Mouse (Mus musculus) lung, adult 2 months (tissue): ENCODE measurements around the gene Bace1. TPM values are rescaled to one million over a fixed set of nuclear protein-coding genes. Genes with fewer than 3 reads are reported as not detected.

Experiments
- DNase-seq: peaks from one replicate; pipeline ENCODE4 v3.0.0; 2022
- H3K4me1 ChIP-seq: fragments of 200-500 bp; 2 replicates; pipeline ENCODE4 v1.6.1; 2011; ENCODE audit warnings: low read length; ENCODE audit not compliant: control insufficient read depth, insufficient read depth
- H3K4me3 ChIP-seq: fragments of 200-500 bp; replicated peaks from 2 replicates; pipeline ENCODE3; 2011; ENCODE audit warnings: low read depth, mild to moderate bottlenecking, control low read depth, low read length; ENCODE audit errors: extremely low read depth
- CTCF ChIP-seq: fragments of 200-500 bp; IDR thresholded peaks from 2 replicates; pipeline ENCODE4 v1.5.1; 2011; ENCODE audit warnings: mild to moderate bottlenecking, low read length, control low read depth; ENCODE audit not compliant: insufficient read depth
- POLR2A ChIP-seq: fragments of 200-500 bp; IDR thresholded peaks from 2 replicates; pipeline ENCODE4 v1.6.1; 2011; ENCODE audit warnings: low read depth, mild to moderate bottlenecking, control low read depth, low read length, borderline replicate concordance; ENCODE audit errors: extremely low read depth
- WGBS: fragments of 180-500 bp; shearing (Covaris S2); methylation state at CpG from one replicate; pipeline ENCODE4 v1.1.7; 2018; 5-methylcytosine and 5-hydroxymethylcytosine counted together
- polyA plus RNA-seq: library from polyadenylated mRNA; depleted of rRNA; stranded (reverse); fragments of >200 nt; gene quantifications from 2 replicates; pipeline ENCODE4 v1.2.3, GENCODE M21; 2012

Gene Bace1
- polyA plus RNA-seq, 1 experiment, result 25.7 TPM

DNA sequence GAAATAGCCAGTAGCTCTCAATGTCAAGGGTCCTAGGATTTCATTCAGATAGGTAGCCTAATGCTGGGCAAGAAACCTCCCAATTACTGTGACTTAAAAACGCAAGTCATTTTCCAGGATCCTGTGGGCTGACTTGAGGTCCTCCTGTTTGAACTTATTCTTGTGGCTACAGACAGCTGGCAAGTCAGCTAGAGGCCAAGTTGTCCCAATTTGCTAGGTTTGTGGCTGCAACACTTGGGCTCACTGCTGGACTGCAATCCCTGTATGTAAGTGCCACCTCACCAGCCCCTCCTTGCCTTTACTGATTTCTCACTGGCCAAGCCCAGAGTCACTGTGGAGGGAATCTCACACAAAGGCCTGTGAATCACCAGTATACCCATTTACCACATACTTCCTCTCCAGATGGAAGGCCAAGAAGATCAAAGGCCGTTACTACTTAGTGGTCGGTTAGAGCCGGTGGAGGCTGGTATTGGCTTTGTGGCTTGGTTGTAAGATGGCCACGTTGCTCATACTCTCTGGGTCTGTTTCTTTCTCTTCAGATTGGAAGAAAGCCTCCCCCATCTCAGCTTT, 8.6 kb downstream of the Bace1 start:
- peaks cover 4% of the 10 kb centered on the region; the same call in 1 of the 2 replicates for H3K4me1 ChIP-seq
- DNase-seq, result no peak
- TF ChIP-seq CTCF (no peak), POLR2A (no peak)
- WGBS, result 72% methylated on average over 5 of the region's 5 CpGs
- H3K4me3 ChIP-seq, result no peak overlapping the region

DNA sequence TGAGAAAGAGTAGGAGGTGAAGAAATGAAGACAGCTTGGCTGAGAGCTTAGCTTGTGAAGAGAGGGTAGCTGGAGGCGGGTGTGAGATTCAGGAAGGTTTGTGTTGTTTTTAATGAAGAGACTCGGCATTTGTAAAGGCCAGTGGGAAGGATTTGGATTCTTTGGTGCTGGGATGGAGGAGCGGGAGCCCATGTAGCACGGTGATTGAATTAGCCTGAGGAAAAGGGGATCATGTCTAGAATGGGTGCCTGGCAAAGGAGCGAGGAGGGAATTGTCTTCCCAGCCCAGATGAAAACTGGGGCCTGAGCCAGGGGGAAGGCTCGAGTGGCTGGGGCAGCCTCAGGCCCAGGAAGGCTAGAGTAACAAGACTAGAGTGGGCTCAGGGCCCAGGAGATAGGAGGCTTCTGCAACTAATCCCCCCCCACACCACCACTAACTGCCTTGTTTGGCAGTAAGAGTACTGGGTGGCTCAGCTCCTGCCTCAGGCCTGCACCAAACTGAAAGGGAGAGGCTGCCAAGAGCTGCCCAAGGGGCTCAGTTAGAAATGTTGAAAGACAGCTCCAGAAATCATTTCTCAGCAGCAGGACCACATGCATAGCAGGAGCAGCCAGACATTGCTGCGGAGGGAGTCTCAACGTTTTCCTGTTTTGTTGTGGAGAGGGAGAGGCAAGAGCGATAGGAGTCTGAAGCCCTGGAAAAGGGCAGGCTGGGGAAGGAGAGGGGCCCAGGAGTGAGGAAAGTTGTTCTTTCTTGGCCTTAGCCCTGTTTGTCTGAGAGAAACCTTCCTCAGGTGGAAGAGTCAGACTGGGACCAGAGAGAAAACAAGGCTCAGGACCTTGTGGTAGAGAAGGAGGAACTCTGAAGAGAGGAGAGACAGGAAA, 11.4 kb downstream of the Bace1 start:
- TF ChIP-seq CTCF (no peak), POLR2A (no peak)
- no peak overlapping the region for H3K4me3 ChIP-seq
- 56% methylated on average over 9 of the region's 9 CpGs for WGBS
- peaks cover 4% of the 10 kb centered on the region; the same call in 1 of the 2 replicates for H3K4me1 ChIP-seq
- no peak for DNase-seq

DNA sequence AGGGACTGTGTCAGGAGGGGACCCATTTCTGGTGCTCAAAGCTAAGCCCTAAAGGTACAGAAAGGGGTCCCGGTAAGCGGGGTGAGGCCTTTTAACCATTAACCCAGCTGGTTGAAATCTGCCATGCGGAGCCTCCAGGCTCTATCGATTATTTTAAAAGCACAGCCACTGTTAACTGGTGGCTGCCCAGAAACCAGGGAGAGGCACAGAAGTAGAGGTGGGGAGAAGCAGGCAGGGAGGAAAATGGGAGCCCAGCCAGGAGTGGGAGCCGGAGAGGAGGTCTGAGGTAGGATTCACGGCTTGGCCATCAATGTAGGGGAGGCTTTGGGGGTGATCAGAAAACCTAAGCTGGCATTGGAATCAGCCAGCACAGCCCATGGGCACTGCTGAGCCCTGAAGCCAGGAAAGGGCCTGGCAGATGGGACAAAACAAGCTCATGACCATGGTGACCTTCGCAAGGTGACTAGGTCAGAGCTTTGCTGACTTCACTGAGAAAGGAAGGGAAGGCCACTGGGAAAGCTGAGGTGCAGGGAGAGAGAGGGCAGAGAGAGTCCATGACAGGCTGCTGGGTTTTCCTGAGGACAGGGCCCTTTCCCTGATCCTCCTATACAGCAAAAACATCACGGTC, 12.3 kb downstream of the Bace1 start:
- TF ChIP-seq CTCF (no peak), POLR2A (no peak)
- DNase-seq, result no peak
- no peak overlapping the region for H3K4me3 ChIP-seq
- H3K4me1 ChIP-seq, result peaks cover 4% of the 10 kb centered on the region; the same call in 1 of the 2 replicates
- whole genome bisulfite sequencing, result 73% methylated on average over 8 of the region's 8 CpGs

DNA sequence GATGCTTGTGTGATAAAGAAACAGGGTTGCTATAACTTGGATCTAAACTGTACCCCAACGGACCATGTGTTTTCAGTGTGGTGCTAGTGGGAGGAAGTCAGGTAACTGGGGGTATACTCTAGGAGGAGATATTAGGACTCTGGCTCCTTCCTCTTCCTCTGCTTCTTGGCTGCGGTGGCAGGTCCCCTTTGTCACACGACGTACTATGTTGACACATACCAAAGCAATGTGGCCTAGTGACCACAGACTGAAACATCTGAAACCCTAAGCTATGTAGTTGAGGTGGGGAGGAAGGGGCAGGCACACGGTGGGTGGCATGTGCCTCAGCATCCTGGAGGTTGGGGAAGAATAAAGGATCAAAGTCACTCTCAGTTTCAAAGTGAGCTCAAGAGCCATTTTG, 12.9 kb downstream of the Bace1 start:
- 29% methylated on average over 5 of the region's 5 CpGs for WGBS

DNA sequence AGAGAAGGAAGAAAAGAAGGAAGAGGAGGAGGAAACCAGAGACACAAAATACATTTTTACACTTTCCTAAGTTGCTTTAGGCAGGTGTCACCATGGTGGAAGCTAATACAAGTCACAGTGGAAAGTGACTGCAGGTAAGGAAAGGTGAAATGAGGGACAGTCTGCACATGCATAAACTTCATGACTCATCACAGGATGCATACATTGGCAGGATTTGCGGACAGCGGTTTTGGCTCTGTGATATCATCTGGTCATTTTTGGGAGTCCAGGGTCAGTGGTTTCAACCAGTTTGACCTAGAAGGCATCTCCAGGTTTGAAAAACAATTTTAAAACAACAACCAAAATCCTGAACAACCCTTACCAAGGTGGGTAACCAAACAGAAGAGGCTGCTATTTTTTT, 13.4 kb downstream of the Bace1 start:
- TF ChIP-seq POLR2A (no peak), CTCF (no peak)
- peaks cover 4% of the 10 kb centered on the region; the same call in 1 of the 2 replicates for H3K4me1 ChIP-seq
- WGBS, result 93% methylated on average over 2 of the region's 2 CpGs
- DNase-seq, result no peak
- no peak overlapping the region for H3K4me3 ChIP-seq

More for the DNA sequence above, 12.9 kb downstream of the Bace1 start:
- peaks cover 4% of the 10 kb centered on the region; the same call in 1 of the 2 replicates for H3K4me1 ChIP-seq
- TF ChIP-seq CTCF, result no peak
- no peak for TF ChIP-seq POLR2A
- DNase-seq, result no peak
- H3K4me3 ChIP-seq, result no peak overlapping the region

DNA sequence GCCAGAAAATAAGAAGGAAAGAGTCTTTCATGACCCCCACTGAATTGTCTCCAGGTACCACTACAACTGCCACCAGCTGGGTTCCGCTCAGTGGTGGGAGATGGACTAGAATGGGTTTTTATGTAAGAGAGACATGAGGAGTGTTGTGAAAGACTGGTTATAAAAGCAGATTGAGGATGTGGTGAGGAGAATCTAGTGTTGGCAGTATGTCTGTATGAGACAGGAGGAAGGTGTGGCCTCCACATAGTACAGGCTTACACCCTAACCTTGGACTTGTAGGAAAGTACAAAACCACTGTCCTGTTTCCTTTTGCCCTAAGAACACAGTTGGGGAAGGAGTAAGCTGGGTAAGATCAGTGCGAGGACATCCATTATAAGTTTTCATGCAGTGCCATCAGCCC, 15.3 kb downstream of the Bace1 start:
- peaks cover 4% of the 10 kb centered on the region; the same call in 1 of the 2 replicates for H3K4me1 ChIP-seq
- no peak for DNase-seq
- 85% methylated on average over 2 of the region's 2 CpGs for WGBS
- no peak overlapping the region for H3K4me3 ChIP-seq
- TF ChIP-seq CTCF (no peak), POLR2A (no peak)

DNA sequence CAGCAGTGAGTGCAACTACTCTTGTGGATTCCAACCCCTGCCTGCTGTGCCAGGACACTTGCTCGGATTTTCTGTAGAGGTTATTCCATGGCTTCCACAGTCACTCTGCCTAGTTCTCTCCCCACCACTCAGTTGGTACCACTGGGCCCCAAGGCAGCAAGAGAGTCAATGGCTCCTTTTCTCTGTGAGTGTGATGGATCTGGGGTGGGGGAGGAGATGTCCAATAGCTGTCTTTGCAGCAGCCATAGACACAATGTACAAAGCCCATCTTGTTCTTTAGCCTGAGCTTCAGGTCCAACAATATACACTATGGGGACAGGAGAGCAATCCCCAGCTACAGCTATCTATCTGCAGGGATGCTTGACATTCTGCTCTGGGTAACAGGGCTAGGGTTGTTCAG, 15.8 kb downstream of the Bace1 start:
- TF ChIP-seq CTCF (no peak), POLR2A (no peak)
- peaks cover 4% of the 10 kb centered on the region; the same call in 1 of the 2 replicates for H3K4me1 ChIP-seq
- WGBS, result 70% methylated on average over 1 of the region's 1 CpGs
- no peak overlapping the region for H3K4me3 ChIP-seq
- DNase-seq, result no peak

DNA sequence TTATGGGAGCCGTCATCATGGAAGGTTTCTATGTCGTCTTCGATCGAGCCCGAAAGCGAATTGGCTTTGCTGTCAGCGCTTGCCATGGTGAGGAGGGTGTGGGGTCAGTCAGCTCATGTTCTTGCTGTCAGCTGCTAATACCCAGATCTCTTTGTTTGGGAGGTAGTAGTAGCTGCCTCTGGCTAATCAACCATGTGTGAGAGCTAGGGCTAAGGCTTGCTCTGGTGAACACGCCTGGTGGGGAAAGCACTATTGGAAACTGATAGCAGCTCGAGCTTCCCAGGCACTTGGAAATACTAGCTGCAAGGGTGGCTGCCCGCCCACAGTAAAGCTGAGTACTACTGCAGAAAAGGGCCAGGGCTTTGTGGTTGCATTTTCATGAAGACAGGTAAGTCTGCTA, 21.0 kb downstream of the Bace1 start:
- Histone ChIP-seq H3K4me1 (no peaks in the 10 kb centered on the region), H3K4me3 (no peak overlapping the region)
- no peak for TF ChIP-seq CTCF
- no peak for TF ChIP-seq POLR2A
- 95% methylated on average over 10 of the region's 10 CpGs for WGBS
- no peak for DNase-seq

DNA sequence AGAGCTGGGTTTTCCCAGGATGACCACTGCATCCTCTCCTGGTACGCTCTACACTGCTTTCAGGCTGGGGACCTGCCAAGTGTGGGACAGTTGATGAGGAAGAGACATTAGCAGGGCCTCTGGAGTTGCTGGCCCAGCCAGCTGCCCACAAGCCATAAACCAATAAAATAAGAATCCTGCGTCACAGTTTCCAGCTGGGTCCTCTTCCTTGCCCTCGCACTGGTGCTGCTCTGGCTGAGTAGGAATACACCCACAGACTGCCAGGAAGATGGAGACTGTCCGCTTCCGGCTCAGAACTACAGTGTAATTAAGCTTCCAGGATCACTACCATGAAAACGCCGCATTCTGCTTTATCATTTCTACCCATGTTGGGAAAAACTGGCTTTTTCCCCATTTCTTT, 23.4 kb downstream of the Bace1 start:
- TF ChIP-seq POLR2A, result no peak
- TF ChIP-seq CTCF, result no peak
- WGBS, result 91% methylated on average over 7 of the region's 7 CpGs
- Histone ChIP-seq H3K4me3 (no peak overlapping the region), H3K4me1 (no peaks in the 10 kb centered on the region)
- no peak for DNase-seq

DNA sequence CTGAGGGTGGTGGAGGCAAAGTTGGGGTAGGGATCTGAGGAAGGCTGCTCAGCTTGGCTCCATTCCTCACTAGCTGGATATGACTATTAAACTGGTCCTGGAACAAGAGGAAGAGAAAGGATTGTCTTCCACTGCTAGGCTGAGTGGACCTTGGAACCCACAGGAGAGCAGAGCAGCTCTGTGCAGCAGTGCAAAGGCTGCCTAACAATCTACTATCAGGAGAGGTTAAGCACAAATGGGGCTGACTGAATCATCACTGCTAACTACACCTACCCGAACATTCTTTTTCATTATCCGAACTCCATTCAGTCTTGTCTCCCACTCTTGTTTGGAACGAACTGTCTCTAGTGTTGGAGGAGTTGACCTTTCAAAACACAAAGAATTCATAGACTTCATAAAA, 30.8 kb downstream of the Bace1 start:
- no peak for DNase-seq
- Histone ChIP-seq H3K4me1 (no peaks in the 10 kb centered on the region), H3K4me3 (no peak overlapping the region)
- 92% methylated on average over 3 of the region's 3 CpGs for WGBS
- no peak for TF ChIP-seq CTCF
- TF ChIP-seq POLR2A, result no peak
